Mouse (Mus musculus): ENCODE data around the gene Cenpx.

GRCm38 (mm10) chr11:120676951-120677350 lies 36.6 kb downstream of the Cenpx start:
- TF ChIP-seq MAFK (IDR thresholded peaks at IDR 0.05; ENCODE audit: insufficient read depth, low read depth, low read length) (no peak), HCFC1 (IDR thresholded peaks at IDR 0.05; ENCODE audit: borderline replicate concordance, insufficient read depth, low read length) (no peak), ZC3H11A (IDR thresholded peaks at IDR 0.05; ENCODE audit: borderline replicate concordance, low read depth, low read length) (no peak), ZNF384 (IDR thresholded peaks at IDR 0.05; ENCODE audit: low read depth, low read length) (no peak)
